Mouse (Mus musculus) G1E-ER4 (cell line): ENCODE results near the gene Mthfd2l. TPM values are rescaled to one million over a fixed set of nuclear protein-coding genes. Genes with fewer than 3 reads are reported as not detected.

ENCODE experiments used
- GATA1 ChIP-seq: IDR thresholded peaks from one replicate; pipeline ENCODE4 v1.8.0; 2012; ENCODE audit warnings: low read length, inconsistent platforms
- polyA plus RNA-seq: library from polyadenylated mRNA; stranded (reverse); fragments of >175 nt; gene quantifications from 2 replicates; pipeline ENCODE4 v1.2.3, GENCODE M21; 2012

The Mthfd2l gene
- polyA plus RNA-seq: 8.5 and 12.9 TPM in 2 replicates

GRCm38 (mm10) chr5:90930971-90931851, at the start of gene Mthfd2l:
Gene Mthfd2l (plus strand): TSS chr5:90931117.
- no peak for TF ChIP-seq GATA1

GRCm38 (mm10) chr5:90881682-90882081, 49.2 kb upstream of the Mthfd2l start:
- no peak for TF ChIP-seq GATA1

GRCm38 (mm10) chr5:90882146-90882545, 48.8 kb upstream of the Mthfd2l start:
- no peak for TF ChIP-seq GATA1

DNA sequence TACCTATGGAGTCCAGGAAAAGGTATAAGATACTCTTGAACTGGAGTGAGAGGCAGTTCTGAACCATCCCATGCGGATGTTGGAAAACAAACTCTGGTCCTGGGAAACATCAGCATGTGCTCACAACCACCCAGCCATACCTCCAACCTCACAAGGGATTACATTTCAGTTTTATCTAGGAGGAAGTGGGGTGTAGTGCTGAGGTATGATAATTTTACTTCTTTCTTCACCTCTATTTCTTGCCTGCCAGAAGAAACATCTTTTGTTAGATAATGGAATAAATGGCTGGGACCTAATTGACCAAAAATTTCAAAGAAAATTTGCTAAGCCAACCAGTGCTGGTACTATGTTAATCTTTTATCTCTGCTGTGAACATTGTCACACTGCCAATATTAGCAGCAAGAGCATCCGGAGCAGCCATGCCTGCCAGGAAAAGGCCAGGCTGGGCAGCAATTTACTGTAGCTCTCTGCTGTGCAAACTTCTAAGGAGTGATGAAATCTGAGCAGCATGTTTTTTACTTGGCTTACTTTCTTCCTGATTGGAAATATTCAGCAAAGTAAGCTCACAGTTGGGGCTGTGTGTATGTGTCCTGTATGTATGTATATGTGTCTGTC, 46.2 kb upstream of the Mthfd2l start:
- TF ChIP-seq GATA1: no peak

DNA sequence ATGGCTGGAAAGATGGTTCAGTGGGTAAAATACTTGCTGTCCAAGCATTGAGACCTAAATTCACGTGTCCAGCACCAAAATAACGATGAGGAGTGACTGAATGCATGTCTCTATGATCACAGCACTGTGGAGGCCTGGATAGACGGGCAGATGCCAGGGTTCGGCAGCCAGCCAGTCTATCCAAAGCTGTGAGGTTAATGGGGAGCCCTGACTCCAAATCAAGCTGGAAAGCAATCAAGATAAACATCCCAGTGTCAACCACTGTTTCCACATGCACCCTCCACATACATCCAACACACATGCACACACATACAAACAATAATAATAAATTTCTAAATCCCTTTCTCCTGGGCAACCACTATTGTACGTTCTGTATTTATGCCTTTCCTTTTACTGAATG, 42.3 kb upstream of the Mthfd2l start:
- no peak for TF ChIP-seq GATA1

- no peak for TF ChIP-seq GATA1
These were observed 40.1 kb upstream of the Mthfd2l start, which contains the start of gene Cxcl1 for GRCm38 (mm10) chr5:90890519-90891463. Gene Cxcl1 (plus strand): TSS chr5:90891241.

GRCm38 (mm10) chr5:90891464-90891813, 39.5 kb upstream of the Mthfd2l start:
- no peak for TF ChIP-seq GATA1

DNA sequence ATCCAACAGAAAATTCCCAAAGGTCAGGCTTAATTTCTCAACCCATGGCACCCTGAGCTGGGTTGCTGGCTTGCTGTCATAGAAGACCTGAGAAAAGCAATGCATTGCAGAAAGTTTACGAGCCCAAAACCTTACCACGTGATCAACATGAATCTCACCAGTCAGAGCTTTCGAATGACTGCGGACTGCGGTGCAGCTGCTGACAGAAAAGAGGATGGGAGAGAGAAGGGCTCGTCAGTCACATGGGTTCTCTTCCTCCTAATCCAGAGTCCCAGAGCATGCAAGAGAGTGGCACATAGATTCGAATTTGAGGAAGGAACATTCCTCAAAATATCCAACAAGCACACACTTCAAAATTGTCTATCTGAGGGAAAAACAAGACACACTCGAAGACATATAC, 36.7 kb upstream of the Mthfd2l start:
- no peak for TF ChIP-seq GATA1

GRCm38 (mm10) chr5:90897429-90897828, 33.5 kb upstream of the Mthfd2l start:
- TF ChIP-seq GATA1: no peak

DNA sequence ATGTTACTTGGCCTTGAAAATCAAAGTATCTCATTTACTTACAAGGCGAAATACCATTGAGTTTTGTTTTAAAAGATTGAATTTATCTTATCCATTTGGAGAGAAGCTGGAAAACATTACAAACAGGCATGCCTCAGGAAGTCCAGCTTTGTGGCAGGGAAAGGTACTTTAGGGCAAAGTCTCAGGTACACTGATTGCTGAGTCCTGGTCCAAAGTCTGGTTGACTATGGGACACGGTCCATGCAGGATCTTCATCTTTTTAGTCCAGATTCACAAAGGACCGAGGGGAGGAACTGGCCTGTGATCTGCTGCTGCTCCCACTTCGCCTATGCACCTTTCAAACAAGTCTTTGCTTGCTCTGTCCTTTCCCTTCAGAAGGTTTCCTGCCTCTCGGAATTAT, 31.6 kb upstream of the Mthfd2l start:
- TF ChIP-seq GATA1: no peak

- no peak for TF ChIP-seq GATA1
These were observed 30.8 kb upstream of the Mthfd2l start for GRCm38 (mm10) chr5:90900147-90900546.

DNA sequence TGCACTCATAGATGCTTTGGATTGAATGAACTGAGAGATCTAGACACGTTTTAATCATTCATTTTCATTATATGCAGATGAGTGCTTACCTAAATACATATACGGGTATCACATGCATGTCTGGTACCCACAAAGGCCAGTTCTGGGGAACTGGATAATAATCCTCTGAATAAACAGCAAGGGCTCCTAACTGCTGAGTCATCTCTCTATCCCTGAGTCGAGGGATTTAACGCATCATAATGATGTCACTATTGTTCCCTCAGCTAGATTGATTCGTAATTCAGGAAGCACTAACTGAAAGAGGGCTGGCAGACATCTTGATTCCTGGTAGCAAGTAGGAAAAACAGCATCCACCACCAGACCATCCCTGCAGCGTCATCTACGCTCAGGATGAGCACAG, 30.2 kb upstream of the Mthfd2l start:
- no peak for TF ChIP-seq GATA1

GRCm38 (mm10) chr5:90902380-90903260, 28.3 kb upstream of the Mthfd2l start:
- TF ChIP-seq GATA1: no peak

DNA sequence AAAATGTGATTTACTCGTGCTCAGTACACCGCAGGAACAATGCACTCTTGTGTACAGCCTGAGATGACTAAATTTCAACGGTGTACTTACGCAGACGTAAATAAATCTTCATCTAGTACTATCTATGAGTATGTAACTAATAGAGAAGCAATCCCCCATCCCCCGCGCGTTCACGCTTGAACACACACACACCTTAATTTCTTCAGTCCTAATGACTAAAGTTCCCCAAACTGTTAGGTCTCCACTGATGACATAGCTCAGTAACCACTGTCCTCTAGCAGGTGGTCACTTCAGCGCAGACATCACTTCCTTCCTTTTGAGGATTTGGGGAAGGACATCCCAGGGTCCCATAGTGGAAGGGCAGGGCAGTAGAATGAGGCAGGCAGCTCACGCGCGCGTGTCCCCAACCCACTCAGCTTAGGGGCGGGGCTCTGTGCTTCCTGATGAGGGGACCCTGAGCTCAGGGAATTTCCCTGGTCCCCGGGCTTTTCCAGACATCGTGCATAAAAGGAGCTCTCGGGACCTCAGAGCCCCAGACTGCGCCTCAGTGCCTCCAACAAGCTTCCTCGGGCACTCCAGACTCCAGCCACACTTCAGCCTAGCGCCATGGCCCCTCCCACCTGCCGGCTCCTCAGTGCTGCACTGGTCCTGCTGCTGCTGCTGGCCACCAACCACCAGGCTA, 27.4 kb upstream of the Mthfd2l start, which contains the start of gene Cxcl2:
Gene Cxcl2, plus strand, starts transcription at position 533 of the 682 bp plus-strand sequence.
- no peak for TF ChIP-seq GATA1
